Mouse (Mus musculus) lung, postnatal 0 days (tissue): Measurements from ENCODE around the gene Mgat5.

ENCODE experiments used
- CTCF ChIP-seq: IDR thresholded peaks from 2 replicates; pipeline ENCODE4 v1.5.1; 2016; ENCODE audit warnings: antibody characterized with exemption, mild to moderate bottlenecking
- EP300 ChIP-seq: IDR thresholded peaks from 2 replicates; pipeline ENCODE4 v1.6.1; 2016; ENCODE audit warnings: antibody characterized with exemption, mild to moderate bottlenecking, control low read depth

DNA sequence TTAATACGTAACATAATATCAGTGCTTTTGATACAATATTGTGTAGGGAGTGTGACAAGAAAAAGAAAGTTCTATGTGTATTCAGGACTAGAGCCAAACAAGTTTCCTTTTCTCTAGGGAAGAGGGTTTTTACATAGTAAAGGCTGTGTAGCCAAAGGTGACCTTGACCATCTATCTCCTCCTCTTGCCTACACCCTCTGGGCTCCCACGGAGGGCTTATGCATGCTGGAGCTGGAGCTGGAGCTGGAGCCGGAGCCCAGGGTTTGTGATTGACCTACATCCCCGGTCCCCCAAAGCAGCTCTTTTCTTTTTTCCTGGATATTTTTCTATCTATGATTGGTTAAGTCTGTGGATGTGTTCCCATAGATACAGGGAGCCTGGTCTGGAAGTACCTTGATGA lies 30.3 kb downstream of the Mgat5 start:
- TF ChIP-seq CTCF: no peak
- TF ChIP-seq EP300: no peak
